Mouse (Mus musculus): ENCODE results near the gene Mypn. TPM values are rescaled to one million over a fixed set of nuclear protein-coding genes. Genes with fewer than 3 reads are reported as not detected.

Gene Mypn
- polyA plus RNA-seq, 1 experiment from 2014 or later: 0.10 TPM

GRCm38 (mm10) chr10:63184451-63184850, 19.3 kb downstream of the Mypn start:
- ATAC-seq (no peak), DNase-seq (ENCODE audit: low spot score) (no peak)
- H3K4me2 ChIP-seq (ENCODE audit: low read length): no peak overlapping the region
- no peaks in the 10 kb centered on the region for H3K4me1 ChIP-seq (ENCODE audit: control insufficient read depth, insufficient read depth, low read length)
- no peak overlapping the region for H3K4me3 ChIP-seq (ENCODE audit: low read depth, low read length)
- no peak overlapping the region for H3K9ac ChIP-seq (ENCODE audit: low read length)
- no peak overlapping the region for H3K27ac ChIP-seq (ENCODE audit: low read depth, low read length)
- H3K27me3 ChIP-seq (replicated peaks; ENCODE audit: control insufficient read depth, insufficient read depth, low read length): no peaks in the 10 kb centered on the region
- no peaks in the 10 kb centered on the region for H3K36me3 ChIP-seq (ENCODE audit: control insufficient read depth, insufficient read depth, low read length)
- no peaks in the 10 kb centered on the region for H3K9me3 ChIP-seq (replicated peaks; ENCODE audit: control insufficient read depth, low read length)
- WGBS: 87% methylated on average over 4 of the region's 4 CpGs

- no peak overlapping the region for H3K9ac ChIP-seq (ENCODE audit: low read length)
- no peaks in the 10 kb centered on the region; the same call in 1 of the 2 replicates for H3K4me1 ChIP-seq (ENCODE audit: control insufficient read depth, insufficient read depth, low read length)
- DNase-seq (ENCODE audit: low spot score) (no peak), ATAC-seq (no peak)
- H3K9me3 ChIP-seq (replicated peaks; ENCODE audit: control insufficient read depth, low read length): no peaks in the 10 kb centered on the region
- 74% methylated on average over 5 of the region's 5 CpGs for WGBS
- H3K36me3 ChIP-seq (ENCODE audit: control insufficient read depth, insufficient read depth, low read length): no peaks in the 10 kb centered on the region
- no peak overlapping the region for H3K27ac ChIP-seq (ENCODE audit: low read depth, low read length)
- H3K4me3 ChIP-seq (ENCODE audit: low read depth, low read length): no peak overlapping the region
- no peaks in the 10 kb centered on the region for H3K27me3 ChIP-seq (replicated peaks; ENCODE audit: control insufficient read depth, insufficient read depth, low read length)
- H3K4me2 ChIP-seq (ENCODE audit: low read length): no peak overlapping the region
These were observed 21.5 kb downstream of the Mypn start for GRCm38 (mm10) chr10:63182177-63182768.

GRCm38 (mm10) chr10:63181166-63181565, 22.6 kb downstream of the Mypn start:
- DNase-seq (ENCODE audit: low spot score): peak; percentile 53
- WGBS: 68% methylated on average over 1 of the region's 1 CpGs

GRCm38 (mm10) chr10:63179524-63179923, 24.2 kb downstream of the Mypn start:
- no peak for ATAC-seq
- 78% methylated on average over 10 of the region's 10 CpGs for WGBS
- Histone ChIP-seq H3K9ac (ENCODE audit: low read length) (no peak overlapping the region), H3K4me1 (ENCODE audit: control insufficient read depth, insufficient read depth, low read length) (no peaks in the 10 kb centered on the region; the same call in 1 of the 2 replicates), H3K4me2 (ENCODE audit: low read length) (no peak overlapping the region), H3K27ac (ENCODE audit: low read depth, low read length) (no peak overlapping the region), H3K9me3 (replicated peaks; ENCODE audit: control insufficient read depth, low read length) (no peaks in the 10 kb centered on the region), H3K4me3 (ENCODE audit: low read depth, low read length) (no peak overlapping the region), H3K27me3 (replicated peaks; ENCODE audit: control insufficient read depth, insufficient read depth, low read length) (no peaks in the 10 kb centered on the region), H3K36me3 (ENCODE audit: control insufficient read depth, insufficient read depth, low read length) (no peaks in the 10 kb centered on the region)
- DNase-seq (ENCODE audit: low spot score): no peak

More at GRCm38 (mm10) chr10:63181166-63181565, 22.6 kb downstream of the Mypn start:
- Histone ChIP-seq H3K27me3 (replicated peaks; ENCODE audit: control insufficient read depth, insufficient read depth, low read length) (no peaks in the 10 kb centered on the region), H3K36me3 (ENCODE audit: control insufficient read depth, insufficient read depth, low read length) (no peaks in the 10 kb centered on the region), H3K27ac (ENCODE audit: low read depth, low read length) (no peak overlapping the region), H3K4me1 (ENCODE audit: control insufficient read depth, insufficient read depth, low read length) (no peaks in the 10 kb centered on the region; the same call in 1 of the 2 replicates), H3K4me3 (ENCODE audit: low read depth, low read length) (no peak overlapping the region), H3K4me2 (ENCODE audit: low read length) (no peak overlapping the region), H3K9me3 (replicated peaks; ENCODE audit: control insufficient read depth, low read length) (no peaks in the 10 kb centered on the region), H3K9ac (ENCODE audit: low read length) (no peak overlapping the region)
- no peak for ATAC-seq

GRCm38 (mm10) chr10:63178318-63178717, 25.4 kb downstream of the Mypn start:
- no peak overlapping the region for H3K4me2 ChIP-seq (ENCODE audit: low read length)
- H3K9ac ChIP-seq (ENCODE audit: low read length): no peak overlapping the region
- no peaks in the 10 kb centered on the region for H3K36me3 ChIP-seq (ENCODE audit: control insufficient read depth, insufficient read depth, low read length)
- WGBS: 96% methylated on average over 2 of the region's 2 CpGs
- no peak for ATAC-seq
- no peaks in the 10 kb centered on the region for H3K27me3 ChIP-seq (replicated peaks; ENCODE audit: control insufficient read depth, insufficient read depth, low read length)
- H3K4me3 ChIP-seq (ENCODE audit: low read depth, low read length): no peak overlapping the region
- no peak for DNase-seq (ENCODE audit: low spot score)
- H3K9me3 ChIP-seq (replicated peaks; ENCODE audit: control insufficient read depth, low read length): no peaks in the 10 kb centered on the region
- no peaks in the 10 kb centered on the region; the same call in 1 of the 2 replicates for H3K4me1 ChIP-seq (ENCODE audit: control insufficient read depth, insufficient read depth, low read length)
- no peak overlapping the region for H3K27ac ChIP-seq (ENCODE audit: low read depth, low read length)

- Histone ChIP-seq H3K36me3 (ENCODE audit: control insufficient read depth, insufficient read depth, low read length) (no peaks in the 10 kb centered on the region), H3K27me3 (replicated peaks; ENCODE audit: control insufficient read depth, insufficient read depth, low read length) (no peaks in the 10 kb centered on the region), H3K4me3 (ENCODE audit: low read depth, low read length) (no peak overlapping the region), H3K4me2 (ENCODE audit: low read length) (no peak overlapping the region), H3K9me3 (replicated peaks; ENCODE audit: control insufficient read depth, low read length) (no peaks in the 10 kb centered on the region), H3K4me1 (ENCODE audit: control insufficient read depth, insufficient read depth, low read length) (no peaks in the 10 kb centered on the region; the same call in 1 of the 2 replicates), H3K27ac (ENCODE audit: low read depth, low read length) (no peak overlapping the region), H3K9ac (ENCODE audit: low read length) (no peak overlapping the region)
- DNase-seq (ENCODE audit: low spot score) (peak; percentile 76), ATAC-seq (peak; percentile 63; the same call in 1 of the 2 replicates)
- whole genome bisulfite sequencing: 66% methylated on average over 21 of the region's 21 CpGs
These were observed 26.2 kb downstream of the Mypn start for GRCm38 (mm10) chr10:63177286-63178140.

GRCm38 (mm10) chr10:63176471-63176931, 27.3 kb downstream of the Mypn start:
- ATAC-seq (no peak), DNase-seq (ENCODE audit: low spot score) (no peak)
- Histone ChIP-seq H3K9ac (ENCODE audit: low read length) (no peak overlapping the region), H3K27ac (ENCODE audit: low read depth, low read length) (no peak overlapping the region), H3K27me3 (replicated peaks; ENCODE audit: control insufficient read depth, insufficient read depth, low read length) (no peaks in the 10 kb centered on the region), H3K4me1 (ENCODE audit: control insufficient read depth, insufficient read depth, low read length) (no peaks in the 10 kb centered on the region; the same call in 1 of the 2 replicates), H3K36me3 (ENCODE audit: control insufficient read depth, insufficient read depth, low read length) (no peaks in the 10 kb centered on the region), H3K9me3 (replicated peaks; ENCODE audit: control insufficient read depth, low read length) (no peaks in the 10 kb centered on the region), H3K4me3 (ENCODE audit: low read depth, low read length) (no peak overlapping the region), H3K4me2 (ENCODE audit: low read length) (no peak overlapping the region)
- WGBS: 95% methylated on average over 8 of the region's 8 CpGs

- WGBS: 95% methylated on average over 3 of the region's 3 CpGs
- Histone ChIP-seq H3K36me3 (ENCODE audit: control insufficient read depth, insufficient read depth, low read length) (no peaks in the 10 kb centered on the region), H3K9ac (ENCODE audit: low read length) (no peak overlapping the region), H3K27ac (ENCODE audit: low read depth, low read length) (no peak overlapping the region), H3K4me2 (ENCODE audit: low read length) (no peak overlapping the region), H3K4me3 (ENCODE audit: low read depth, low read length) (no peak overlapping the region), H3K4me1 (ENCODE audit: control insufficient read depth, insufficient read depth, low read length) (no peaks in the 10 kb centered on the region), H3K9me3 (replicated peaks; ENCODE audit: control insufficient read depth, low read length) (no peaks in the 10 kb centered on the region), H3K27me3 (replicated peaks; ENCODE audit: control insufficient read depth, insufficient read depth, low read length) (no peaks in the 10 kb centered on the region)
- ATAC-seq (no peak), DNase-seq (ENCODE audit: low spot score) (no peak)
These were observed 31.7 kb downstream of the Mypn start for GRCm38 (mm10) chr10:63172089-63172488.

GRCm38 (mm10) chr10:63169503-63169902, 34.2 kb downstream of the Mypn start:
- Histone ChIP-seq H3K36me3 (ENCODE audit: control insufficient read depth, insufficient read depth, low read length) (no peaks in the 10 kb centered on the region), H3K9ac (ENCODE audit: low read length) (no peak overlapping the region), H3K4me3 (ENCODE audit: low read depth, low read length) (no peak overlapping the region), H3K27ac (ENCODE audit: low read depth, low read length) (no peak overlapping the region), H3K27me3 (replicated peaks; ENCODE audit: control insufficient read depth, insufficient read depth, low read length) (no peaks in the 10 kb centered on the region), H3K9me3 (replicated peaks; ENCODE audit: control insufficient read depth, low read length) (no peaks in the 10 kb centered on the region), H3K4me2 (ENCODE audit: low read length) (no peak overlapping the region), H3K4me1 (ENCODE audit: control insufficient read depth, insufficient read depth, low read length) (no peaks in the 10 kb centered on the region)
- DNase-seq (ENCODE audit: low spot score) (no peak), ATAC-seq (no peak)
- WGBS: 91% methylated on average over 11 of the region's 11 CpGs

Measured in forebrain, embryonic 14.5 days (tissue).